Mouse (Mus musculus) right cerebral cortex, postnatal 4 days (tissue): ENCODE measurements at regions not wholly inside any gene's neighbourhood (a gene's known extent, or its start where the extent isn't known, plus 50 kb on each side); places are given as distances from the start of the nearest gene placed in this dataset.
"Not testable (repeated sequence)": the region's sequence is repeated elsewhere in the genome, so short reads cannot be mapped to it uniquely, and the experiment has no call there.

Experiments
- DNase-seq: peaks from one replicate; pipeline ENCODE4 v3.0.0-alpha.2; 2022

DNA sequence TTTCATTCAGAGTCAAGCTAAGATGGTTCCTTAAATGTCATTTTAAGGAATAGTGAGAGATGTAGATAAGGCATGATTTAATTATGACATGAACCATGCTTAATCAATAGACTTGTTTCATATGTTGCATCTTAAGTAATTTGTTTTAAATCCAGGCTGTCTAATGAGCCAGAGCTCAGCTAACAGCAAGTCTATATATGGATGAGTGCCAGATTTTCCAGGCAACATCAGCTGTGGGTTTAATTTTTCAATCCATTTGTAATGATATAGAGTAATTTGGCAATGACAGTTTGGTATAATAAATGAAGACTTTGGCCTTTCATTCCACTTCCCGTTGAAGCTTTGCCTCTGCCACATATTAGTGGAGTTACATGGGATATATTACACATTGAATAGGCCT is 677.3 kb upstream of the Sorcs1 start:
- no peak for DNase-seq

DNA sequence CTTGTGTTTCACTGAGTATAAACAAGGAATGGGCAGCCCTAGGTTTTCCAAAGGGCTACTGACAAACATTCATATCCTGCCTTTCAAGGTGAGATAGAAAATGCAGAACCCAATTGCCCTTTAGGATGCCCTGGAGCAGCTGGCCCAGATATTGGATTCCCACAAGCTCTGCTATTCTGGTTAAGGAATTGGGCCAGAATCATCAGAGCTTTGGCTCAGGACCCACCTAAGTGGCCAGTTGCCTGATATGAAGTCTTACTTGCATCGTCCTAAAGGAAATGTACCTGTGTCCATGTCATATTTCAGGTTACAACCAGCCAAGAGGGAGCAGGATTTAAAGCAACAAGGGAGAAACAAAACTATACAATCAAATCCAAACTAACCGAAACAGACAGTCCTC is 662.0 kb upstream of the Sorcs1 start:
- no peak for DNase-seq

DNA sequence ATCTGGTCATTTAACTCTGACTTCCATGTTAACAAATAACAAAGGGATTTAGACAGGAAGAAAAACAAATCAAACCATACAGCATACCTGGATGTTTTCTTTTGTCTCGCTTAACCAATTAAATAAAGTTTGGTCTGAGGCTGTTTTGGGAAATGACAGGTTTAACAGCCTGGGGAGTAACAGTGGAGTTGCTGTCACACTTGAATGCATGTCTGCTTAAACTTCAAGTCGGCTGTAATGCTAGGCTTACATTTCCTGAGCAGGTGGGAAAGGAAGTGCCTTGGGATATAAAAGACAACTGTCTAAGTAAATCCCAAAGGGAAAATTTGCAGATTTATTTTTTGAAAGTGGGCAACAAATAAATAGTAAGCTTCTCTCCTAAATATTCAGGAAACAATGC is 651.6 kb upstream of the Sorcs1 start:
- DNase-seq, result no peak

DNA sequence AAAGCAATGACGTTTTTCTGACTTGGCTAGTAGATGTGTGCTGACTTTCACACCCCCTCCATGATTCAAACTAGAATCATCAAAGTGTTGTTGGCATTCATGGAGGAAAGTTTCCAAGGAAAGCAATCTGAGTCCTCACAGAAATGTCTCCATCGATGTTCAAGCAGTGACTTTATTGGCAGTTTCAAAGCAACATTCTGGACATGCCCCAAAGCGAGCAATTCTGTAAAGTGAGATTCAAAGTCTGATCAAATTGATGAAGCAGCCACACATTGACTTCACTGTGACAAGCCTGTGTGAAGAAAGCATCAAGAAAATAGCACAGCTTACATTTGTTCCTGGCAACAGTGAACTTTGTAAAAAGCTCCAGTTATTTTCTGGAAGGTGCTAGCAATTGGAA is 625.3 kb upstream of the Sorcs1 start:
- DNase-seq, result no peak

DNA sequence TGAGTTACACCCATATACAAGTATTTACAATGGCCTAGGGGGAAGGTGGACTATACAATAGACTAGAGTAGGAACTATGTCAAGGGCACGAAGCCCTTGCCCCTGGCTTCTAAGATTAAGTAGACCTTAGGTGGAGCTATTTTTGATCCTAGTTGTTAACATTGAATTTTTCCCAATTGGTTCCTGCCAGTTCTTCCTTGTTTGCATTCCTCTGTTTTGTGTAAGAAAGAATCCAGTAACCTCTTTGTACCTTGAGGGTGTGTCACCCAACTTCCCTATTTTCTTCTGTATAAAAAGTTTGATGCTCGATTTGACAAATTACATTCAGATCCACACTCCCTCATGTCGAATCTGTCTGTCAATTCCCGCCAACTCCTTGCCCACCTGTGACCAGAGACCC is 618.2 kb upstream of the Sorcs1 start:
- DNase-seq, result not testable (repeated sequence)

DNA sequence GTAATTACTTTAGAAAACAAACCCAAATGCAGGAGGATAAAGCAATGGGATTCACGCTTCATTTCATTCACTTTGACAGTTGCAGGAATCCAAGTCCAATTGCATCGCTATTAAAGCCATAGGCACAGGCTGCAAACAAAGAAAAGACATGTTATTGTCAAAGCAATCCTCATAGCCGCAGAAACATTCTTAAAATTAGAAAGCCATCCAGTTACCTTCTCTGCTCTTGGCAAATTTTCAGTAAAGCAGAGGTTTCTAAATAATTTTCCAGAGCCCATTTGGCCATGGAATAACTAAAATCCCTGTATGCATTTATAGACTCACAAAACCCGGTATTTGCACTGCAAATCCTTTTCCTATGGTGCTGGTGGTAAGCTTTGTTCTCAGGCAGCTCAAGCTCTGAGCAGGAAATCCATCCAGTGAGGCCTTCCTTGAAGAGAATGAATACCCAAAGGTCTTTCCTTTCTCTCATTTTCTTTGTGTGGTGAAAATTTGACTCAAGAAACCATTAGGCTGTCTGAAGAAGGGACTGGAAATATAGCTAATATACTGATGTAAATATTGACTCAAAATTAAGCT is 590.6 kb upstream of the Sorcs1 start:
- DNase-seq, result no peak

DNA sequence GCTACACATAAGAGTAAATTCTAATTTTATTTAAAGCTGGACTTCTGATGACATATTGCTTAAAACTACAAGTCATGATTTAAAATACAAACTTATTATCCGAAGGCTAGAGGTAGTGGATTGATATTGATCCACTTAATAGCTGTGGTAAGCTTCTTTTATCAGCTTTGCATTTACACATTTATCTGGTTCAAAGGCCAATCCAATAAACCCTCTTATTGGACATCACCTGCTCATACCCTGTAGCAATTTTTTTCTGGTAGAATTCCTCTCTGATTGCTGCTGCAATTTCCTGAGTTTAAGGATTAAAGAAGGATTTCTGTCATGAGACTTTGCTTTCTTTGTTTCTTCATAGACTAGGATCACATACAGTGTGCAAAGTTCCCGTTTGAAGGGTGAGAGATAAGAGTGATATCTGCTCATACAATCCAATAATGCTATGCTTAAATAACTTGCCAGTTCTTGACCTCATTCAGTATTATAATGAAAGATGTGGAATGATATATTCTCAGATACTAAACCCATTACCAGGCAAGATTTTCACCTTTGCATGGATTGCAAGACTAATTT is 561.9 kb upstream of the Sorcs1 start:
- DNase-seq, result no peak

DNA sequence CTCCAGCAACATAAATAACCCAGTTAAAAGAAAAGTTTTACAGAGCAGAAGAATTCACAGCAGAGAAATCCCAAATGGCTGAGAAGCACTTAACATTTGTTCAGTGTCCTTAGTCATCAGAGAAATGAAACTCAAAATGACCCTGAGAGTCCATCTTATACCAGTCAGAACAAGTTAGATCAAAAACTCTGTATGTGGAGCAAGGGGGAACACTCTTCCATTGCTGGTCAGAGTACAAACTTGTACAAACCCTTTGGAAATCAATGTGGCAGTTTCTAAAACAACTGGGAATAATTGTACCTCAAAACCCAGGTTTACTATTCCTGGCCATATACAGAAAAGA is 559.7 kb upstream of the Sorcs1 start:
- no peak for DNase-seq

DNA sequence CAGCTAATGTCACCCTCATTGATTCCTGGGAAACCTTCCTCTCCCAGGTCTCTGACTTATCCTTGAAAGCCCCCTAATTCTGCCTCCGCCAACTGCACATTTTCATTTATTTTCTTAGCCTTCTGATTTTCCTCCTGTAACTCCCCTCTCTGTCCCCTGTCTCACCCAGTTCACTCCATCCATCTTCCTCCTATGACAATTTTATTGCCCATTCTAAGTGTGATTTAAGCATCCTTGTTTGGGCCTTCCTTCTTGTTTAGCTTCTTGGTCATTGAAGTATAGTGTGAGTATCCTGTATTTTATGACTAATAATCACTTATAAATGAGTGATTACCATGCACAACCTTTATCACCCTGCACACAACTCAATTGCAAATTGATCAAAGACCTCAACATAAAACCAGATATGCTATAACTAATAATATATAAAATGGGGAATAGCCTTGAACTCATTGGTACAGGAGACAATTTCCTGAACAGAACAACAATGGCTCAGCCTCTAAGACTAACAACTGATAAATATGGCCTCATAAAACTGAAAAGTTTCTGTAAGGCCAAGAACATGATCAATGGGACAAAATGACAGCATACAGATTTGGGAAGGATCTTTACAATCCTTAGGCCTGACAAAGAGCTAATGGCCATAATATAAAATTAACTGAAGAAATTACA is 559.2 kb upstream of the Sorcs1 start:
- no peak for DNase-seq

DNA sequence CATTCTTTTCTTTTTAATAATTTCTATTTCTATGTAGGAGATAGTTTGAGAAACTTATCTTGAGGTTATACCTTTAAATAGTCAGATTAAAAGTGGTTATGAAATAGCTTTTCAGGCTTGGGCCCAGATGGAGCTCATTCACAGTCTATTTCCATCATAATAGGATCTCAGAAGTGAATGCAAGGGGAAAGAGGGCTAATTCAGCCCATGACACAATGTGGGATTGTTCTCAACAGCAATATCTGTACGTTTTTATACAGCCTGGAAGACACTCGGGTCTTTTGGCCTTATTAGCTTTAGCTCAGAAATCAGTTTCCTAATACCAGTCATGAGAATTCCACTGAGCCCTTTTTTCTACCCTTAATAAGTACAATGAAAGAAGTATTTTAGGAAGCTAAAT is 554.1 kb upstream of the Sorcs1 start:
- DNase-seq, result no peak

DNA sequence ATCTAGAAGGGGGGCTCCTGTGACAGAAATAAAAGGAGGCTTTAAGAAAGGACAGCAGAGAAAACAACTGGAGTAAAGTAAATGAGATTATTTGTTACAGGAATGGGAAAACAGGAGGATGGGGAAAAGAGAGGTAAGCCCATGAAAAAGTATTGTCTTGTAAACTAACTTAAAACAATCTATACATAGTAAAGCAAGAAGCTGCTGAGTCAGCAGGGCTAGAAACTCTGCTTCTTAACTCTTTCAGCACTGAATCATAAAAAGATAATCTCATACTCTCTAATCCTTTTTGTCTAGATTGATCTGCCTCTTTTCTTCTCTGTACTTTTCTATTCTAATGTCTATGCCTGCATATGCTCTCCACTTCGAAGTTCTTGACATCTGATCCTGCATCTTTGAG is 548.5 kb upstream of the Sorcs1 start:
- no peak for DNase-seq

DNA sequence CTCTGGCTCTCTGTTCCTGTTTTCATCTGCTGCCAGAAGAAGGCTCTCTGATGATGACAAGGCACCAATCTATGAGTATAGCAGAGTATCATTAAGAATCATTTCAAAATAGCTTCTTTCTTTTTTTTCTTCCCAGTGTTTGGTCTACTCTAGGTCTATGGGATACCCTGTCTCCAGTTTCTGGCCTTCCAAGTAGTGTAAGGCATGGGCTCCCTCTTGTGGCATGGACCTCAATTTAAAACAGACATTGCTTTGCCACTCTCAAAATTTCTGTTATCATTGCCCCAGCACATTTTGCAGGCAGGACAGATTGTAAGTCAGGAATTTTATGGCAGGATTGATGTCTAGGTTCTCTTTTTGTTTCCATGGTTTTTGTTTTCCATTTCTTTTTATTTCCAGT is 522.9 kb upstream of the Sorcs1 start:
- DNase-seq, result peak; percentile 4
